Mouse (Mus musculus) cerebellum, postnatal 14 days (tissue): ENCODE measurements at regions not wholly inside any gene's neighbourhood (a gene's known extent, or its start where the extent isn't known, plus 50 kb on each side); places are given as distances from the start of the nearest gene placed in this dataset.
A peak's percentile ranks its signal among the peaks of the same experiment; 100 is the strongest.

Experiments
- DNase-seq, 2 experiments: peaks; one replicate each; pipeline ENCODE4 v3.0.0; 2021; ENCODE audit warnings: mixed read lengths in 2 of 2

GRCm38 (mm10) chrX:166964656-166965582 lies 244.2 kb downstream of the Tmsb4x start:
- DNase-seq, result no peak

GRCm38 (mm10) chrX:166952528-166953189 lies 256.5 kb downstream of the Tmsb4x start:
- DNase-seq, result no peak

GRCm38 (mm10) chrX:166951011-166951410 lies 258.1 kb downstream of the Tmsb4x start:
- peak in 1 of 2 experiments; percentile 4 for DNase-seq

- DNase-seq, result no peak
Observed at GRCm38 (mm10) chrX:166945915-166946314, 263.2 kb downstream of the Tmsb4x start.

- no peak for DNase-seq
Observed at GRCm38 (mm10) chrX:166945476-166945875, 263.6 kb downstream of the Tmsb4x start.

GRCm38 (mm10) chrX:166933766-166934165 lies 275.3 kb downstream of the Tmsb4x start:
- no peak for DNase-seq

GRCm38 (mm10) chrX:166932472-166932871 lies 276.6 kb downstream of the Tmsb4x start:
- no peak for DNase-seq

- DNase-seq, result no peak
Observed at GRCm38 (mm10) chrX:166931048-166931447, 278.1 kb downstream of the Tmsb4x start.

- no peak for DNase-seq
Observed at GRCm38 (mm10) chrX:166929716-166930420, 279.2 kb downstream of the Tmsb4x start.

GRCm38 (mm10) chrX:166915356-166915953 lies 293.7 kb downstream of the Tmsb4x start:
- no peak for DNase-seq

GRCm38 (mm10) chrX:166906602-166907001 lies 302.5 kb downstream of the Tmsb4x start:
- no peak for DNase-seq

- no peak for DNase-seq
Observed at GRCm38 (mm10) chrX:166900761-166901160, 308.4 kb downstream of the Tmsb4x start.

- no peak for DNase-seq
Observed at GRCm38 (mm10) chrX:166895199-166895598, 309.7 kb upstream of the Egfl6 start.

GRCm38 (mm10) chrX:166886417-166886816 lies 300.9 kb upstream of the Egfl6 start:
- DNase-seq, result no peak

- no peak for DNase-seq
Observed at GRCm38 (mm10) chrX:166869515-166869914, 284.0 kb upstream of the Egfl6 start.

GRCm38 (mm10) chrX:166867692-166868091 lies 282.2 kb upstream of the Egfl6 start:
- no peak for DNase-seq
